Mouse (Mus musculus): ENCODE results near the gene Cst6. TPM values are rescaled to one million over a fixed set of nuclear protein-coding genes. Genes with fewer than 3 reads are reported as not detected.
A peak's percentile ranks its signal among the peaks of the same experiment; 100 is the strongest.

Gene Cst6
- polyA plus RNA-seq, 1 experiment from 2014 or later, result 28.3 TPM

DNA sequence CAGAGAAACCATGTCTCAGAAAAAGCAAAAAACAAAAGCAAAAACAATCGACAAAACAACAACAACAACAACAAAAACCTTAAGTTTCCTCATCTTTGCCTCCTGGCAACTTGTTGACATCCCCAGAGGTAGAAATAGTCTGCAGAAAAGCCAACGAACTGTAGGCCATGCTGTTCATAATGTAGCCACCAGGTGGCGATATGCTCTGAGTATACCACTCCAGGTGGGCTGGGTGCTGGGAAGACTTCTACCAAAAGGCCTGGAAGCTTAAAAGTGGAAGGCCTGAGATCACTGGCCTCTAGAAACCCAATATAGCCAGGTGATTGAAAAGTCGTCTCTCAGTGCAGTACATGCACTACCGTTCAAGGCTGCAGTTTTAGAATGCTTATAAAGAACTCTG, 11.4 kb downstream of the Cst6 start:
- no peak for ATAC-seq (ENCODE audit: insufficient read depth, low FRiP score)
- Histone ChIP-seq H3K27me3 (ENCODE audit: control insufficient read depth, insufficient read depth, low read length) (no peaks in the 10 kb centered on the region), H3K9me3 (replicated peaks; ENCODE audit: control insufficient read depth, low read length) (no peaks in the 10 kb centered on the region), H3K4me1 (ENCODE audit: control insufficient read depth, insufficient read depth, low read length) (no peaks in the 10 kb centered on the region), H3K27ac (ENCODE audit: low read length) (no peak overlapping the region), H3K4me2 (ENCODE audit: low read depth, low read length) (no peak overlapping the region), H3K4me3 (replicated peaks; ENCODE audit: low read length) (no peak overlapping the region), H3K9ac (ENCODE audit: low read length) (no peak overlapping the region), H3K36me3 (ENCODE audit: control insufficient read depth, insufficient read depth, low read length) (no peaks in the 10 kb centered on the region)
- 17% methylated on average over 5 of the region's 5 CpGs for WGBS

DNA sequence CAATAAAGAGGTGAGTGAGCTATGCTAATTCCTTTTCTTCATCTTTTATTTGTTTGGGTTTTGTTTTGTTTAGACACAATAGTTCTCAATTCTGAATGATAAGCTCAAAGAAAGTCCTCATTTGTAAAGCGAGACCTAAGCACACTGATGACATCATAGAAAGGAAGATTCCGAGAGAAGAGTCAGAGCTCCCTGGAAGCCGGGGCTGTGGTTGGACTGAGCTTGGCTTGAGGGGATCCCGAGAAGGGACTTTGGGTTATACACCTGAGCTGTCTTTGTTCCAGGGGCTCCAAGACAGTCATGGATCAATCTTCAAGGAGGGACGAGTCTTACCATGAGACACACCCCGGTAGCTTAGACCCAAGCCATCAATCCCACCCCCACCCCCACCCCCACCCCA, 13.9 kb downstream of the Cst6 start, which contains the start of gene Catsper1:
Catsper1 (plus strand) TSS at position 301 of the 400 bp plus-strand sequence.
- WGBS, result 85% methylated on average over 6 of the region's 6 CpGs
- no peak for ATAC-seq (ENCODE audit: insufficient read depth, low FRiP score)

DNA sequence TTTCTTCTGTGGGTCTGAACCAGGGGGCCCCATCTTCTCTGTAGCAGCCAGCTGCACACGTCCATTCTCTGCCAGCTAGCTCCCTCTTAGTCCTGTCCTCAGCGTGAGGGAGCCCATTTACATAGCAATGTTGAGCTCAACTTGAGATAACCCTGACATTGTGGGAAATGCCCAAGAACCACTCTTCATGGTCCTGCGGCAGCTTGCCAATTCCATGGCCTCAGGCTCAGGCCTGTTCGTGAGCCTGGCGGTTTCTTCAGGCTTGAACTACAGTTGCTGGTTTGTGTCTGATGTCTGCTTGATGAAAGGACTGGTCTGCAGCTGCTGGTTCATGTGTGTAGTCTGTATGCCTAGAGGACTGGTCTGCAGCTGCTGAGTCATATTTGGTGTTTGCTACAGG, 14.6 kb downstream of the Cst6 start:
- WGBS, result 66% methylated on average over 5 of the region's 5 CpGs
- no peaks in the 10 kb centered on the region for H3K9me3 ChIP-seq (replicated peaks; ENCODE audit: control insufficient read depth, low read length)
- no peaks in the 10 kb centered on the region for H3K27me3 ChIP-seq (ENCODE audit: control insufficient read depth, insufficient read depth, low read length)
- ATAC-seq (ENCODE audit: insufficient read depth, low FRiP score), result no peak; the same call in 1 of the 2 replicates
- H3K4me3 ChIP-seq (replicated peaks; ENCODE audit: low read length), result no peak overlapping the region
- no peaks in the 10 kb centered on the region for H3K4me1 ChIP-seq (ENCODE audit: control insufficient read depth, insufficient read depth, low read length)
- no peak overlapping the region for H3K27ac ChIP-seq (ENCODE audit: low read length)
- no peak overlapping the region for H3K9ac ChIP-seq (ENCODE audit: low read length)
- no peaks in the 10 kb centered on the region for H3K36me3 ChIP-seq (ENCODE audit: control insufficient read depth, insufficient read depth, low read length)
- no peak overlapping the region for H3K4me2 ChIP-seq (ENCODE audit: low read depth, low read length)

More for the DNA sequence above, 13.9 kb downstream of the Cst6 start, which contains the start of gene Catsper1:
- Histone ChIP-seq H3K9ac (ENCODE audit: low read length) (no peak within 1 kb of the TSS), H3K27ac (ENCODE audit: low read length) (no peak within 1 kb of the TSS), H3K9me3 (replicated peaks; ENCODE audit: control insufficient read depth, low read length) (no peaks in the 10 kb centered on the region), H3K27me3 (ENCODE audit: control insufficient read depth, insufficient read depth, low read length) (no peaks in the 10 kb centered on the region), H3K4me2 (ENCODE audit: low read depth, low read length) (no peak within 1 kb of the TSS), H3K36me3 (ENCODE audit: control insufficient read depth, insufficient read depth, low read length) (no peaks in the 10 kb centered on the region), H3K4me3 (replicated peaks; ENCODE audit: low read length) (no peak within 1 kb of the TSS), H3K4me1 (ENCODE audit: control insufficient read depth, insufficient read depth, low read length) (no peaks in the 10 kb centered on the region)

DNA sequence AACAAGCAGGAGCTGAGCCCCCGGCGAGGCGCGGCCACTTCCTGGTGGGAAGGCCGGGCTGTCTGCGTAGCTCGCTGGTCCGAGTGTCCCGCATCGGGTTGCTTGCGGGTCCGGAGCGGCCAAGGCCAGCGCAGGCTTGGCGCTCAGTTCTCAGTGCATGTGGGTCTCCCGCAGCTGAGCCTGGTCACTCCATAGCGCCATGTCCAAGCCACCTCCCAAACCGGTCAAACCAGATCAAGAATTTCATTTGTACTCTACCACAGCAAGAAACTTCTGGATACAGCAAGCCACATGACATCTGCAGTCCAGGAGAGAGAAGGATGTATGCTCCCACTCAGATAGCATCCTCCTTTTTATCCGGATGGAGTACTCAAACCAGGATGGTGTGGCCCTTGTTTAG, 21.4 kb downstream of the Cst6 start:
- no peaks in the 10 kb centered on the region for H3K4me1 ChIP-seq (ENCODE audit: control insufficient read depth, insufficient read depth, low read length)
- peak; percentile 33; the same call in 1 of the 2 replicates for ATAC-seq (ENCODE audit: insufficient read depth, low FRiP score)
- H3K9ac ChIP-seq (ENCODE audit: low read length), result no peak overlapping the region
- H3K36me3 ChIP-seq (ENCODE audit: control insufficient read depth, insufficient read depth, low read length), result no peaks in the 10 kb centered on the region
- no peaks in the 10 kb centered on the region for H3K9me3 ChIP-seq (replicated peaks; ENCODE audit: control insufficient read depth, low read length)
- H3K4me2 ChIP-seq (ENCODE audit: low read depth, low read length), result peak overlapping the region; percentile 10; the same call in 1 of the 2 replicates
- H3K4me3 ChIP-seq (replicated peaks; ENCODE audit: low read length), result no peak overlapping the region
- no peaks in the 10 kb centered on the region for H3K27me3 ChIP-seq (ENCODE audit: control insufficient read depth, insufficient read depth, low read length)
- H3K27ac ChIP-seq (ENCODE audit: low read length), result no peak overlapping the region
- WGBS, result 64% methylated on average over 19 of the region's 19 CpGs

DNA sequence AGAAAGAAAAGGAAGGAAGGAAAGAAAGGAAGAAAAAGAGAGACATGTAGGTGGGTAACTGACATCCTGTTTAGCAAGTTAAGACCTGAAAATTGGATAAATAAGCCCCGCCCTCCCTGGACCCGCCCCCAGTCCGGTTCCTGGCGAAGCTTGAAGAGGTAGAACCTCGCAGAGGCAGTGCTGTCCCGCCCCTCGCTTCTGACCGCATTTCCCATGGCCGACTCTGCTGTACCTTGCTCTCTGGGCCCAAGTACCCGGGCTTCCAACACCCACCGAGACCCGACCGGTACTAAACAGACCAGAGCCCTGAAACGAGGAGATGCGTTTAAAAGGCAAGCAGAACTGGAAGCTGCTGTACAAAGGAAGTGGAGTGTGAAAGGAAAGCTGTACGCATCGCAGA, 25.6 kb downstream of the Cst6 start:
- Histone ChIP-seq H3K9ac (ENCODE audit: low read length) (peak overlapping the region; percentile 38; the same call in 1 of the 2 replicates), H3K4me3 (replicated peaks; ENCODE audit: low read length) (no peak overlapping the region), H3K9me3 (replicated peaks; ENCODE audit: control insufficient read depth, low read length) (no peaks in the 10 kb centered on the region), H3K4me2 (ENCODE audit: low read depth, low read length) (peak overlapping the region; percentile 14; the same call in 1 of the 2 replicates), H3K27me3 (ENCODE audit: control insufficient read depth, insufficient read depth, low read length) (no peaks in the 10 kb centered on the region), H3K27ac (ENCODE audit: low read length) (no peak overlapping the region), H3K36me3 (ENCODE audit: control insufficient read depth, insufficient read depth, low read length) (no peaks in the 10 kb centered on the region), H3K4me1 (ENCODE audit: control insufficient read depth, insufficient read depth, low read length) (no peaks in the 10 kb centered on the region)
- WGBS, result 48% methylated on average over 17 of the region's 17 CpGs
- ATAC-seq (ENCODE audit: insufficient read depth, low FRiP score), result no peak

DNA sequence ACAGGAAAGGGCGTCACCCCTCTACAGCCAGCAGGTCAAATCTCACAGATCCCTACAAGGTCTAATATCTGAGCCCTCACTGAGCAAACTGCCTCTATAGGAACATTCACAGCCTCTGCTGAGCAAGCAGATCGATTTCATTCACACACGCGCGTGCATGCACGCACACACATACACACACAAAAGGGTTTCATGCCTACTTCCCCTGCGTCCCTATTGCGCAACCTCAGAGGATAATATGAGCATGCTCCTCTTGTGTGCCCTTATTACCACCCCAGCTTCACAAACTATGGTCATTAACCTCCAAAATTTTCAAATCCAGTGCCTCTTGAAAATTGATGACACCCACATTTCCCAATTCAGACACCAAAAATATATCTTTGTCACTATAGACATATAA, 36.2 kb downstream of the Cst6 start:
- Histone ChIP-seq H3K27me3 (ENCODE audit: control insufficient read depth, insufficient read depth, low read length) (no peaks in the 10 kb centered on the region), H3K4me1 (ENCODE audit: control insufficient read depth, insufficient read depth, low read length) (no peaks in the 10 kb centered on the region), H3K4me2 (ENCODE audit: low read depth, low read length) (no peak overlapping the region), H3K9me3 (replicated peaks; ENCODE audit: control insufficient read depth, low read length) (no peaks in the 10 kb centered on the region), H3K36me3 (ENCODE audit: control insufficient read depth, insufficient read depth, low read length) (no peaks in the 10 kb centered on the region), H3K9ac (ENCODE audit: low read length) (no peak overlapping the region), H3K4me3 (replicated peaks; ENCODE audit: low read length) (no peak overlapping the region), H3K27ac (ENCODE audit: low read length) (no peak overlapping the region)
- WGBS, result 82% methylated on average over 8 of the region's 8 CpGs
- no peak for ATAC-seq (ENCODE audit: insufficient read depth, low FRiP score)

DNA sequence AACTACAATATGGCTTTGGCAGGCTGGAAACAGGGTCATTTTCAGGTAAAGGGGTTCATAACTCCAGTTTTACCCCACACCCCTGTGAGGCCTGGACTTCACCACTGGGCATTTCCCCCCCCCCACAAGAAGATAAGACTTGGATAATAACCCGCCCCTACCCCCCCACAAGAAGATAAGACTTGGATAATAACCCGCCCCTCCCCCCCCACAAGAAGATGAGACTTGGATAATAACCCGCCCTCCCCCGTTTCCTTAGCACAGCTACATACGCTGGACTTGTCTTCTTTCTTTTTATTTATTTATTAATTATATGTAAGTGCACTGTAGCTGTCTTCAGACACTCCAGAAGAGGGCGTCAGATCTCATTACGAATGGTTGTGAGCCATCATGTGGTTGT, 40.3 kb downstream of the Cst6 start:
- H3K27ac ChIP-seq (ENCODE audit: low read length), result no peak overlapping the region
- H3K9ac ChIP-seq (ENCODE audit: low read length), result no peak overlapping the region
- H3K27me3 ChIP-seq (ENCODE audit: control insufficient read depth, insufficient read depth, low read length), result no peaks in the 10 kb centered on the region
- no peak for ATAC-seq (ENCODE audit: insufficient read depth, low FRiP score)
- H3K4me3 ChIP-seq (replicated peaks; ENCODE audit: low read length), result no peak overlapping the region
- peaks cover 4% of the 10 kb centered on the region for H3K9me3 ChIP-seq (replicated peaks; ENCODE audit: control insufficient read depth, low read length)
- H3K36me3 ChIP-seq (ENCODE audit: control insufficient read depth, insufficient read depth, low read length), result no peaks in the 10 kb centered on the region
- WGBS, result 80% methylated on average over 7 of the region's 7 CpGs
- H3K4me1 ChIP-seq (ENCODE audit: control insufficient read depth, insufficient read depth, low read length), result no peaks in the 10 kb centered on the region
- no peak overlapping the region for H3K4me2 ChIP-seq (ENCODE audit: low read depth, low read length)

DNA sequence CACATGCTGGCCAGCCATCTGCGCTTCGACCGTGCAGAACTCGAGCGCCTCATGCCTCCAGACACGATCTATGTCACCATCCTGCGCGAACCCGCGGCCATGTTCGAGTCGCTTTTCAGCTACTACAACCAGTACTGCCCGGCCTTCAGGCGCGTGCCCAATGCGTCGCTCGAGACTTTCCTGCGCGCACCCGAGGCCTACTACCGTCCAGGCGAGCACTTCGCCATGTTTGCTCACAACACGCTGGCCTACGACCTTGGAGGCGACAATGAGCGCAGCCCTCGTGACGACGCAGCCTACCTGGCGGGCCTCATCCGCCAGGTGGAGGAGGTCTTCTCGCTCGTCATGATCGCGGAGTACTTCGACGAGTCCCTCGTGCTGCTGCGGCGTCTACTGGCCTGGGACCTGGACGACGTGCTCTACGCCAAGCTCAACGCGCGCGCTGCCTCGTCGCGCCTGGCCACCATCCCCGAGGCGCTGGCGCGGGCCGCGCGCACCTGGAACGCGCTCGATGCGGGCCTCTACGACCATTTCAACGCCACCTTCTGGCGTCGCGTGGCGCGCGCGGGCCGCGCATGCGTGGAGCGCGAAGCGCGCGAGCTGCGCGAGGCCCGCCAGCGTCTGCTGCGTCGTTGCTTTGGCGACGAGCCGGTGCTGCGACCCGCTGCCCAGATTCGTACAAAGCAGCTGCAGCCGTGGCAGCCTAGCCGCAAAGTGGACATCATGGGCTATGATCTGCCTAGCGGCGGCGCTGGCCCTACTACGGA, 42.2 kb downstream of the Cst6 start:
- peak overlapping the region; percentile 51 for H3K4me2 ChIP-seq (ENCODE audit: low read depth, low read length)
- H3K27me3 ChIP-seq (ENCODE audit: control insufficient read depth, insufficient read depth, low read length), result no peaks in the 10 kb centered on the region
- H3K27ac ChIP-seq (ENCODE audit: low read length), result no peak overlapping the region
- H3K4me3 ChIP-seq (replicated peaks; ENCODE audit: low read length), result peak overlapping the region; percentile 27
- 39% methylated on average over 98 of the region's 98 CpGs for WGBS
- H3K4me1 ChIP-seq (ENCODE audit: control insufficient read depth, insufficient read depth, low read length), result no peaks in the 10 kb centered on the region
- ATAC-seq (ENCODE audit: insufficient read depth, low FRiP score), result peak; percentile 33; the same call in 1 of the 2 replicates
- H3K9me3 ChIP-seq (replicated peaks; ENCODE audit: control insufficient read depth, low read length), result peaks cover 4% of the 10 kb centered on the region
- no peaks in the 10 kb centered on the region for H3K36me3 ChIP-seq (ENCODE audit: control insufficient read depth, insufficient read depth, low read length)
- H3K9ac ChIP-seq (ENCODE audit: low read length), result peak overlapping the region; percentile 33; the same call in 1 of the 2 replicates

DNA sequence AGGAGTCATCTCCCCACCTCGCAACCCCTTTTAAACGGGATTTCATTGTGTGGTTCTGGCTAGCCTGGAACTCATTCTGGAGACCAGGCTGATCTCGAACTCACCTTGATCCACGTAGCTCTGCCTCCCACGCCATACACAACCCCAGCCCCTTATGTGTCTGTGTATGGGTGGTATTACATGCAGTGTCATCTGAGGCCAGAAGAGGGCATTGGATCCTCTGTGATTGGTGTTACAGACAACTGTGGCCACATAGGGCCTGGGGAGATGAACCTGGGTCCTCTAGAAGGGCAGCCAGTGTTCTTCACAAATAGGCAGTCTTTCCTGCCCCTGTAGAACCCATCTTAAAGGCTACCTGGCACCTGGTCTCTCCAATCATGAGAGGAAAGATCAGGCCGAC, 43.1 kb downstream of the Cst6 start:
- no peak for ATAC-seq (ENCODE audit: insufficient read depth, low FRiP score)
- H3K9ac ChIP-seq (ENCODE audit: low read length), result no peak overlapping the region
- 79% methylated on average over 6 of the region's 6 CpGs for WGBS

More for the DNA sequence above, 43.1 kb downstream of the Cst6 start:
- H3K4me2 ChIP-seq (ENCODE audit: low read depth, low read length), result no peak overlapping the region
- H3K4me1 ChIP-seq (ENCODE audit: control insufficient read depth, insufficient read depth, low read length), result no peaks in the 10 kb centered on the region
- H3K27me3 ChIP-seq (ENCODE audit: control insufficient read depth, insufficient read depth, low read length), result no peaks in the 10 kb centered on the region
- H3K27ac ChIP-seq (ENCODE audit: low read length), result no peak overlapping the region
- H3K4me3 ChIP-seq (replicated peaks; ENCODE audit: low read length), result no peak overlapping the region
- no peaks in the 10 kb centered on the region for H3K36me3 ChIP-seq (ENCODE audit: control insufficient read depth, insufficient read depth, low read length)
- peaks cover 4% of the 10 kb centered on the region for H3K9me3 ChIP-seq (replicated peaks; ENCODE audit: control insufficient read depth, low read length)
